Mouse (Mus musculus) liver, adult 2 months (tissue): ENCODE data around the gene Akap10. TPM values are rescaled to one million over a fixed set of nuclear protein-coding genes. Genes with fewer than 3 reads are reported as not detected.

Experiments
- DNase-seq: peaks from one replicate; pipeline ENCODE4 v3.0.0-alpha.2; 2011; ENCODE audit warnings: low read depth, low spot score; ENCODE audit errors: extremely low read depth
- H3K27ac ChIP-seq: fragments of 200-500 bp; replicated peaks from 2 replicates; pipeline ENCODE4 v1.5.1; 2012; ENCODE audit warnings: low read depth, mild to moderate bottlenecking, control low read depth, inconsistent platforms, low read length; ENCODE audit not compliant: insufficient read depth
- H3K27me3 ChIP-seq: fragments of 200-500 bp; 2 replicates; pipeline ENCODE4 v1.6.1; 2012; ENCODE audit warnings: mild to moderate bottlenecking, moderate library complexity, low read length, inconsistent platforms; ENCODE audit not compliant: control insufficient read depth, insufficient read depth
- H3K36me3 ChIP-seq: fragments of 200-500 bp; 2 replicates; pipeline ENCODE4 v1.6.1; 2012; ENCODE audit warnings: low read length, inconsistent platforms; ENCODE audit not compliant: control insufficient read depth, insufficient read depth
- H3K4me1 ChIP-seq: fragments of 200-500 bp; 2 replicates; pipeline ENCODE4 v1.6.1; 2011; ENCODE audit warnings: low read length; ENCODE audit not compliant: control insufficient read depth, insufficient read depth
- H3K4me3 ChIP-seq: fragments of 200-500 bp; 2 replicates; pipeline ENCODE4 v1.5.1; 2011; ENCODE audit warnings: low read depth, mild to moderate bottlenecking, control low read depth, low read length, moderate library complexity; ENCODE audit not compliant: insufficient read depth
- H3K79me2 ChIP-seq: fragments of 200-500 bp; 2 replicates; pipeline ENCODE4 v1.6.1; 2012; ENCODE audit warnings: inconsistent platforms, mild to moderate bottlenecking, low read length, moderate library complexity; ENCODE audit not compliant: control insufficient read depth, insufficient read depth
- H3K9ac ChIP-seq: fragments of 200-500 bp; 2 replicates; pipeline ENCODE4 v1.6.1; 2012; ENCODE audit warnings: low read depth, mild to moderate bottlenecking, control low read depth, inconsistent platforms, low read length
- CTCF ChIP-seq: fragments of 200-500 bp; IDR thresholded peaks from 2 replicates; pipeline ENCODE4 v1.5.1; 2011; ENCODE audit warnings: low read depth, low read length, control low read depth
- POLR2A ChIP-seq: fragments of 200-500 bp; IDR thresholded peaks from 2 replicates; pipeline ENCODE4 v1.6.1; 2011; ENCODE audit warnings: low read length, control low read depth; ENCODE audit not compliant: insufficient read depth; ENCODE audit errors: extremely low read depth
- WGBS: fragments of 180-500 bp; shearing (Covaris S2); methylation state at CpG from one replicate; pipeline ENCODE4 v1.1.7; 2018; 5-methylcytosine and 5-hydroxymethylcytosine counted together
- polyA plus RNA-seq: library from polyadenylated mRNA; depleted of rRNA; stranded (reverse); fragments of >200 nt; gene quantifications from 2 replicates; pipeline ENCODE4 v1.2.3, GENCODE M21; 2012
- total RNA-seq: library from RNA; depleted of rRNA; stranded (reverse); fragments of >200 nt; gene quantifications from 2 replicates; pipeline ENCODE4 v1.2.3, GENCODE M21; 2014

Akap10 gene
- total and polyA plus RNA-seq, 2 experiments = 4.6 to 8.7 TPM

DNA sequence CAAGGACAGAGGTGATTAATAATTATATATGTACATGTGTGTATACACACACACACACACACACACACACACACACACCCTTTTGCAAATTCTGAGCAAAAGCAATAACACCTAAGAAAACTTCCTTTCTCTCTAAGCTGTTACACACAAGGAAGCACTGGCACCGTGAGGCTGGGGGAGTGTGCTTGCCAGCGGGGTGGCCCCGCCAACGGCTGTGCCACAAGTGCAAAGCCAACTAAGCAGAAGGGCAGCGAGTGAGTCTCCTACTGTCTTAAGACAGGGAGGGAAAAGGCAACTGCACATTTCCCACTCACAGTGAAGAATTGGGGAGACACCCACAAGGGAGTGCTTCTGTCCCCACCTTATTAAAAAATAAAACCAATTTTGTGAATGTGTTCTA lies 58.2 kb downstream of the Akap10 start:
- H3K36me3 ChIP-seq = peaks cover 57% of the 10 kb centered on the region
- no peaks in the 10 kb centered on the region for H3K79me2 ChIP-seq
- H3K27me3 ChIP-seq = no peaks in the 10 kb centered on the region
- no peak for DNase-seq
- H3K4me1 ChIP-seq = no peaks in the 10 kb centered on the region; the same call in 1 of the 2 replicates
- H3K4me3 ChIP-seq = no peak overlapping the region
- no peak overlapping the region for H3K9ac ChIP-seq
- H3K27ac ChIP-seq = no peak overlapping the region
- 89% methylated on average over 5 of the region's 5 CpGs for WGBS
- TF ChIP-seq CTCF (no peak), POLR2A (no peak)

DNA sequence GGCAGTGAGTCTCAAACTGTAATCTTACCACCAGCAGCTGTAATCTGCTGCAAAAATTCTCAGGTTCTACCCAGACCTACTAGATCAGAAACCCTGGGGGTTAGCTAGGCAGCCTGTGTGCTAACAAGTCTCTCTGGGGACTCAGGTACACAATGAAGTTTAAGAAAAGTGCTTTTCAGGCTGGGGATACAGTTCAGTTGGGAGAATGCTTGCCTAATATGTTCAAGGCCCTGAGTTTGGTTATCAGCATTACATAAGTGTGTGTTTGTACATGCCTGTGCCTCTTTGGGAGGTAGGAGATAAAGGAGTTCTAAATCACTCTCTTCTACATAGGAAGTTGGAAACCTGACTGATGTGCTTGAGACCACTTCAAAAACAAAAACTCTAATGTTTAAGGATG lies 63.2 kb downstream of the Akap10 start:
- H3K4me3 ChIP-seq = no peak overlapping the region
- no peaks in the 10 kb centered on the region for H3K79me2 ChIP-seq
- H3K4me1 ChIP-seq = peaks cover 11% of the 10 kb centered on the region
- H3K9ac ChIP-seq = no peak overlapping the region
- peaks cover 23% of the 10 kb centered on the region for H3K36me3 ChIP-seq
- H3K27me3 ChIP-seq = no peaks in the 10 kb centered on the region
- peak; percentile 67 for DNase-seq
- TF ChIP-seq POLR2A (no peak), CTCF (no peak)
- peak overlapping the region; percentile 71 for H3K27ac ChIP-seq

DNA sequence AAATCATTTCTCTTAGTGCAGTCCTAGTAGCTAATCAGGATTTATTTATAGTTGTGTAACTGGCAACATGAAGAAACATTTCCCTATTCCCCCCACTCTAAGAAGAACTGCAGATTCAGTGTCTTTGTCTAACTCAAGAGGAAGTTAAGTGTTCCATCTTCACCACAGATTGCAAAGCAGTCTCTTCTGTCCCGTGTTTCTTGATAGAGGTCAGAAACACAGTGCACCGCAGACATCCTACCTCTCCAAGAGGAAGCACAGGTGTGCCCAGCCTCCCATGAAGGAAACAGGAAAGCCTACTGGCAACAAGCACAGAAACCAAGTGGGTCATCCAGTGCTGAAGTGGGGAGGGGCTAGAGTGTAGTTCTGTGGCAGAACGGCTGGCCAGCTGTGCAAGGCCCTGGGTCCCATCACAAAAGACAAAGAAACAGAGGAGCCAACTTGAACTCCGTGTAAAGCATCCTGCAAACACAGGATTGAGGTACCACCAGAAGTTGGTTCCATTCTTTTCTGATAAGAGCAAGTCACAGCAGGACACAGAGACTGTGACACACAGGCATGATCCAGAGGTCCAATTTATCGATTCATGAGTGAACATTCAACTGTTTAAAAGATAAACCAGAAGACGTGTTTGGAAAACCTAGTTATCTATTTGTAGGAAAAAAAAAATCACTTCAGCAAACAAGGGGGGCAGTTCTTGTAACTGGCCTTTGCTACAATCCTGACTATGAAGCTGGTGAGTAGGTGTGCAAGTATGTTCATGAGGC lies 68.1 kb downstream of the Akap10 start:
- Histone ChIP-seq H3K27ac (peak overlapping the region; percentile 100), H3K4me1 (peaks cover 19% of the 10 kb centered on the region), H3K9ac (peak overlapping the region; percentile 82), H3K27me3 (no peaks in the 10 kb centered on the region), H3K36me3 (peaks cover 2% of the 10 kb centered on the region; the same call in 1 of the 2 replicates), H3K79me2 (no peaks in the 10 kb centered on the region), H3K4me3 (peak overlapping the region; percentile 53)
- WGBS = 11% methylated on average over 6 of the region's 6 CpGs
- DNase-seq = peak; percentile 95
- TF ChIP-seq CTCF = no peak
- no peak for TF ChIP-seq POLR2A

DNA sequence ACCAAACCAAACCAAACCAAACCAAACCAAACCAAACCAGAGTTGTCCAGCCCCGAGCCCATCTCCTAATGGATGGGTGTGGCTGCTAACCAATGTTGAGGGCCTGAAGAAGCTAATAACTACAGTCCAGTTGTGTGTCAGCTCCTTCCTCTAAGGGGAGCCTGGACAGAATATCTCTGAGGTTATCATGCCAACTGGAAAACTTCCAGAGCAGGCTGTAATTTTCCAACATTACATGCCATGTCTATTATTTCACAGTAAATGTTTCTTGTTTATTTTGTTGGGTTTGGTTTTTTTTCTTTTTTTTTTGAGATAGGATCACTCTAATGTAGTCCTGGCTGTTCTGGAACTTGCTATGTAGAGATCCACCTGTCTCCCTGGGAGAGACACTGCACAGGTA lies 70.7 kb downstream of the Akap10 start:
- no peak overlapping the region for H3K9ac ChIP-seq
- TF ChIP-seq CTCF (no peak), POLR2A (no peak)
- peaks cover 23% of the 10 kb centered on the region for H3K4me1 ChIP-seq
- 69% methylated on average over 1 of the region's 1 CpGs for WGBS
- H3K36me3 ChIP-seq = no peaks in the 10 kb centered on the region
- no peak overlapping the region for H3K27ac ChIP-seq
- no peaks in the 10 kb centered on the region for H3K79me2 ChIP-seq
- H3K27me3 ChIP-seq = no peaks in the 10 kb centered on the region
- no peak for DNase-seq
- H3K4me3 ChIP-seq = no peak overlapping the region

DNA sequence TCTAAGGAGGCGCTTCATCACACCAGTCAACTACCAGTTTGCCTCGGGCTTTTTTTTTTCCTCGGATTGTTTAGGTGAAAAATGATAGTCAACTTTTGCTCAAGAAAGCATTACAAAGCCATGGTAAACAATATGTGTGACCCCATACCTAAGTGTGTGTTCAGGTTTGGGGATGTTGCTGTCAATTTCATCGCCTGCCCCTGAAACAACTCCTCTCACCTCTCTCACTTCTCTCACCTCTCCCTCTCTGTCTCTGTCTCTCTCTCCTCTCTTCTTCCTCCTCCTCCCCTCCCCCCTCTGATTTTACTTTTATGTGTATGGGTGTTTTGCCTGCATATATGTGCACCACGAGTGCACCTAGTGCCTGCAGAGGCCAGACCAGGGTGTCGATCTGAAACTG lies 74.5 kb downstream of the Akap10 start:
- Histone ChIP-seq H3K36me3 (peaks cover 4% of the 10 kb centered on the region; the same call in 1 of the 2 replicates), H3K4me1 (peaks cover 15% of the 10 kb centered on the region), H3K4me3 (peak overlapping the region; percentile 81), H3K9ac (peak overlapping the region; percentile 54; the same call in 1 of the 2 replicates), H3K79me2 (no peaks in the 10 kb centered on the region), H3K27me3 (no peaks in the 10 kb centered on the region), H3K27ac (peak overlapping the region; percentile 78)
- no peak for DNase-seq
- TF ChIP-seq CTCF (no peak), POLR2A (no peak)
- 38% methylated on average over 6 of the region's 6 CpGs for WGBS

DNA sequence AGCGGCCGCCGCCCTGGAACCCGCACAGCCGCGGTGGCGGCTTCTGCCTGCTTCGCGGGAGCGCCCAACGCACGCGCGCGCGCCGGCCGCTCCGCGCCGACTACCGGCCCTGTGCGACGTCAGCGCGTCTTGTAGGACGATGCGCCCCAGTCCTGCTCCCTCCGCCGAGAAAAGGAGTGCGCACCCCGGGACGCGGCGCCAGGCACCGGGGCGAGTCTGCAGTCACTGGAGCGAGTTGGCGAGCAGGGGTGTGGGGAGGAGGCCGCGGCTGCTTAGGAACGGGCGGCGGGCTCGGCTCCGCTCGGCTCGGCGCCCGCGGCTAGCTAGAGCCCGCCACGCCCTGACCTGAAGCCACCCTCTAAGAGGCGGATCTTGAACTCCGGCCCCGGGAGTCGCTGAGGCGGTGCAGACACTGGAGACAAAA lies 75.1 kb downstream of the Akap10 start, which contains the start of gene Ulk2:
Gene Ulk2 (minus strand): TSS at position 86 of the 424 bp plus-strand sequence.
- Histone ChIP-seq H3K27ac (peak within 1 kb of the TSS; percentile 93), H3K9ac (peak within 1 kb of the TSS; percentile 98), H3K27me3 (no peaks in the 10 kb centered on the region), H3K79me2 (no peaks in the 10 kb centered on the region), H3K36me3 (peaks cover 5% of the 10 kb centered on the region; the same call in 1 of the 2 replicates), H3K4me1 (peaks cover 15% of the 10 kb centered on the region), H3K4me3 (peak within 1 kb of the TSS; percentile 81)
- DNase-seq = peak; percentile 85
- TF ChIP-seq POLR2A = peak; percentile 99
- TF ChIP-seq CTCF = no peak
- WGBS = under 1% methylated on average over 57 of the region's 58 CpGs
